18 mouse cellular contexts compared by ENCODE assay signal in the genomic region with DNA sequence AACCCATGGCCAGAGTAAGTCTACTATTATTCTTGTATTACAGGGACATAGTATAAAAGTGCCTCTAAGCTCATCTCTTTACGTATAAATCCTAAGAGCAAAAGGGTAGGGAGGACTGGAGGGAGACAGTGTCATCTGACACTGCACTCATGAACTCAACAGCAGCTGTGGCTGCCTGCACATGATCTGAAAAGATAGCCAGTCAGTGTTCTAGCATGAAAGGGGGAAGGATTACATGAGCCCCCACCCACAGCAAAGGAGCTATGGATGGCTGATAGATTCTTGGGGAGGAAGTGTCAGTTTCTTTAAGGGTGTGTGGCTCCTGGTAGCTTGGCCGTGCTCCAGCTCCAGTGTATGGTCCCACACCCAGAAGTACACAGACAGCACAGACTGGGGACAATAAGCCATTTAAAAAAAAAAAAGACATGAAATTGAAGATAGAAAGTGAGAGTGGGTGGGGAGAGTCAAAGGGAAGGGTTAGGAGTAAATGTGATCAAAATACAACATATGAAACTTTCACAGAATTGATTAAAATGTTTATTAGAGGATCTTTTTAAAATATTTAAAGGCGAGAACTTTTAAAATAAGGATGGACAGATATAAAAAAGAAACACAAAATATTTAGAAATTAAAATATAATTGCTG. TPM values are rescaled to one million over a fixed set of nuclear protein-coding genes. Genes with fewer than 3 reads are reported as not detected.
DNase-seq lines count a peak whose midpoint lies in the region; ATAC-seq and TF ChIP-seq lines count a peak whose summit lies in the region.
"Had no signal": no experiment of that assay in that cellular context is flagged by ENCODE, and none has a peak within 500 bp of the region (broad histone marks: within the 10 kb centered on the region; RNA-seq: fewer than 3 reads in every experiment).

No protein-coding gene starts in this region.

- DNase-seq in heart, adult 2 months: no peak
- no peak for DNase-seq in heart, adult 9 months (ENCODE audit: low spot score in 2 of 2)
- no peak for DNase-seq in limb, embryonic 14.5 days (ENCODE audit: low spot score)
- DNase-seq in limb, embryonic 10.5 days (ENCODE audit: low spot score): no peak
- DNase-seq in 416B (ENCODE audit: low read depth): peak; percentile 4
- DNase-seq in MN1 (ENCODE audit: low spot score): no peak
- DNase-seq in cerebellum, adult 11-12 months: no peak
- DNase-seq: B cell, adult 2 months had no signal

- WGBS in heart, adult 2 months: 46% methylated on average over 3 of the region's 3 CpGs
- WGBS in limb, embryonic 14.5 days: 68% methylated on average over 3 of the region's 3 CpGs
- WGBS in limb, embryonic 10.5 days: 73% methylated on average over 3 of the region's 3 CpGs
- WGBS in heart, embryonic 16.5 days: 47% methylated on average over 3 of the region's 3 CpGs

- no peaks in the 10 kb centered on the region for H3K9me3 ChIP-seq in limb, embryonic 14.5 days (ENCODE audit: control insufficient read depth, low read length)
- no peaks in the 10 kb centered on the region for H3K9me3 ChIP-seq in limb, embryonic 10.5 days (replicated peaks)
- H3K9me3 ChIP-seq in heart, embryonic 16.5 days (replicated peaks; ENCODE audit: control insufficient read depth, low read length): no peaks in the 10 kb centered on the region
- H3K9me3 ChIP-seq: embryonic facial prominence, embryonic 13.5 days; forebrain, embryonic 10.5 days; limb, embryonic 12.5 days; neural tube, embryonic 13.5 days had no signal

- no peak overlapping the region for H3K4me2 ChIP-seq in limb, embryonic 14.5 days (replicated peaks; ENCODE audit: low read depth, low read length, severe bottlenecking)
- H3K4me2 ChIP-seq in heart, embryonic 16.5 days (ENCODE audit: low read depth, low read length): peak overlapping the region; percentile 17
- H3K4me2 ChIP-seq: embryonic facial prominence, embryonic 13.5 days; hindbrain, embryonic 14.5 days; limb, embryonic 12.5 days; neural tube, embryonic 13.5 days had no signal

- no peak for TF ChIP-seq EP300 in heart, adult 2 months (IDR thresholded peaks at IDR 0.05; ENCODE audit: insufficient read depth, low read depth, low read length)

- no peak overlapping the region for H3K4me3 ChIP-seq in heart, adult 2 months
- no peak overlapping the region for H3K4me3 ChIP-seq in limb, embryonic 14.5 days (replicated peaks; ENCODE audit: low read length)
- no peak overlapping the region for H3K4me3 ChIP-seq in limb, embryonic 10.5 days
- no peak overlapping the region for H3K4me3 ChIP-seq in heart, embryonic 16.5 days (ENCODE audit: low read length)
- H3K4me3 ChIP-seq: embryonic facial prominence, embryonic 13.5 days; forebrain, embryonic 10.5 days; layer of hippocampus, adult 2 months; left cerebral cortex, adult 2 months; limb, embryonic 12.5 days; neural tube, embryonic 13.5 days had no signal

- peak overlapping the region; percentile 34 for H3K27ac ChIP-seq in heart, adult 2 months
- H3K27ac ChIP-seq in limb, embryonic 14.5 days (replicated peaks; ENCODE audit: low read depth, low read length): no peak overlapping the region
- no peak overlapping the region for H3K27ac ChIP-seq in limb, embryonic 10.5 days
- peak overlapping the region; percentile 88 for H3K27ac ChIP-seq in heart, embryonic 16.5 days (ENCODE audit: low read length)
- H3K27ac ChIP-seq: embryonic facial prominence, embryonic 13.5 days; forebrain, embryonic 10.5 days; hindbrain, embryonic 14.5 days; layer of hippocampus, adult 2 months; left cerebral cortex, adult 2 months; limb, embryonic 12.5 days; neural tube, embryonic 13.5 days had no signal

- no peak for TF ChIP-seq POLR2A in heart, adult 2 months (IDR thresholded peaks at IDR 0.05; ENCODE audit: insufficient read depth, low read depth, low read length)
- no peak for TF ChIP-seq POLR2A in limb, embryonic 14.5 days (IDR thresholded peaks at IDR 0.05; ENCODE audit: borderline replicate concordance, extremely low read depth, insufficient read depth, insufficient read length)

- H3K79me2 ChIP-seq in heart, adult 2 months (replicated peaks; ENCODE audit: control insufficient read depth, insufficient read depth, low read length): no peaks in the 10 kb centered on the region

- TF ChIP-seq CTCF in heart, adult 2 months (IDR thresholded peaks at IDR 0.05): no peak

- no peak overlapping the region for H3K9ac ChIP-seq in heart, adult 2 months (ENCODE audit: low read depth, low read length)
- H3K9ac ChIP-seq in limb, embryonic 14.5 days (ENCODE audit: low read depth, low read length, severe bottlenecking): no peak overlapping the region
- no peak overlapping the region for H3K9ac ChIP-seq in heart, embryonic 16.5 days (ENCODE audit: low read length)
- H3K9ac ChIP-seq: embryonic facial prominence, embryonic 13.5 days; hindbrain, embryonic 14.5 days; limb, embryonic 12.5 days; neural tube, embryonic 13.5 days had no signal

- H3K36me3 ChIP-seq in heart, adult 2 months (ENCODE audit: control insufficient read depth, insufficient read depth, low read length): no peaks in the 10 kb centered on the region
- no peaks in the 10 kb centered on the region for H3K36me3 ChIP-seq in limb, embryonic 14.5 days (ENCODE audit: control insufficient read depth, insufficient read depth, low read length)
- H3K36me3 ChIP-seq in limb, embryonic 10.5 days: no peaks in the 10 kb centered on the region
- H3K36me3 ChIP-seq in heart, embryonic 16.5 days (ENCODE audit: control insufficient read depth, insufficient read depth): no peaks in the 10 kb centered on the region
- H3K36me3 ChIP-seq: embryonic facial prominence, embryonic 13.5 days; forebrain, embryonic 10.5 days; limb, embryonic 12.5 days; neural tube, embryonic 13.5 days had no signal

- ATAC-seq in limb, embryonic 14.5 days (ENCODE audit: low FRiP score, low read depth): peak; percentile 65; the same call in 1 of the 2 replicates
- ATAC-seq in heart, embryonic 16.5 days (replicated peaks; ENCODE audit: extremely low read depth, insufficient read depth, low FRiP score): peak; percentile 34

- H3K4me1 ChIP-seq in heart, adult 2 months (ENCODE audit: control insufficient read depth, insufficient read depth, low read length): peaks cover 2% of the 10 kb centered on the region; the same call in 1 of the 2 replicates
- H3K4me1 ChIP-seq in limb, embryonic 14.5 days (ENCODE audit: control insufficient read depth, insufficient read depth, low read length): no peaks in the 10 kb centered on the region
- no peaks in the 10 kb centered on the region; the same call in 1 of the 2 replicates for H3K4me1 ChIP-seq in limb, embryonic 10.5 days
- peaks cover 22% of the 10 kb centered on the region for H3K4me1 ChIP-seq in heart, embryonic 16.5 days (ENCODE audit: control insufficient read depth, insufficient read depth, low read length)
- H3K4me1 ChIP-seq: forebrain, embryonic 10.5 days; limb, embryonic 12.5 days; neural tube, embryonic 13.5 days had no signal

- intact Hi-C loops in heart, adult 2 months (cut with DNase I): no loop called here

- H3K27me3 ChIP-seq in heart, adult 2 months (ENCODE audit: control insufficient read depth, insufficient read depth, low read length): no peaks in the 10 kb centered on the region
- no peaks in the 10 kb centered on the region for H3K27me3 ChIP-seq in limb, embryonic 14.5 days (ENCODE audit: control insufficient read depth, insufficient read depth, low read length)
- H3K27me3 ChIP-seq in limb, embryonic 10.5 days (ENCODE audit: low read depth, poor library complexity, severe bottlenecking): no peaks in the 10 kb centered on the region
- H3K27me3 ChIP-seq in heart, embryonic 16.5 days (ENCODE audit: control insufficient read depth, insufficient read depth, low read length): no peaks in the 10 kb centered on the region
- H3K27me3 ChIP-seq: embryonic facial prominence, embryonic 13.5 days; neural tube, embryonic 13.5 days had no signal

RNA-seq across cellular contexts. Expression of a gene that starts 22.6 kb away (rescaled TPM):
- total RNA-seq in heart, adult 2 months (2021): not detected
- 0.04 and 0.12 TPM in 2 replicates for polyA plus RNA-seq in heart, adult 2 months (2012; rRNA removed)
- polyA plus RNA-seq in limb, embryonic 14.5 days (2012; rRNA removed): 0.17 and 0.19 TPM in 2 replicates
- 0.10 TPM in 1 of 2 replicates, not detected in the other for polyA plus RNA-seq in limb, embryonic 14.5 days (2014; fragmentation: Nextera tagmentation; extraction: Ambion mirVana)
- not detected in 2 replicates for polyA plus RNA-seq in limb, embryonic 10.5 days (2016; fragmentation: Nextera tagmentation; extraction: Ambion mirVana)
- 0.07 and 0.24 TPM in 2 replicates for polyA plus RNA-seq in heart, embryonic 16.5 days (2015; fragmentation: Nextera tagmentation; extraction: Ambion mirVana)
- total RNA-seq: adrenal gland, adult 18-20 months; gastrocnemius, postnatal 4 days; layer of hippocampus, adult 2 months had no signal
- polyA plus RNA-seq: embryonic facial prominence, embryonic 13.5 days; forebrain, embryonic 10.5 days; hindbrain, embryonic 14.5 days; limb, embryonic 12.5 days; neural tube, embryonic 13.5 days had no signal

RNA-seq across cellular contexts. Expression of a gene that starts 52.8 kb away (rescaled TPM):
- 10 to 100 TPM; 33.8 to 36.4 TPM for total RNA-seq in heart, adult 2 months (2021)
- polyA plus RNA-seq in heart, adult 2 months (2012; rRNA removed): 26.2 and 40.9 TPM in 2 replicates
- polyA plus RNA-seq in limb, embryonic 14.5 days (2012; rRNA removed): 33.2 and 35.5 TPM in 2 replicates
- 33.5 and 34.4 TPM in 2 replicates for polyA plus RNA-seq in limb, embryonic 14.5 days (2014; fragmentation: Nextera tagmentation; extraction: Ambion mirVana)
- polyA plus RNA-seq in limb, embryonic 10.5 days (2016; fragmentation: Nextera tagmentation; extraction: Ambion mirVana): 12.7 and 15.1 TPM in 2 replicates
- polyA plus RNA-seq in heart, embryonic 16.5 days (2015; fragmentation: Nextera tagmentation; extraction: Ambion mirVana): 33.2 and 34.3 TPM in 2 replicates

RNA-seq across cellular contexts. Expression of a gene that starts 58.1 kb away (rescaled TPM):
- 10 to 100 TPM; 27.7 to 32.0 TPM for total RNA-seq in heart, adult 2 months (2021)
- polyA plus RNA-seq in heart, adult 2 months (2012; rRNA removed): 51.1 and 92.7 TPM in 2 replicates
- polyA plus RNA-seq in limb, embryonic 14.5 days (2012; rRNA removed): 0.82 and 0.91 TPM in 2 replicates
- polyA plus RNA-seq in limb, embryonic 14.5 days (2014; fragmentation: Nextera tagmentation; extraction: Ambion mirVana): 0.65 and 0.86 TPM in 2 replicates
- 0.05 and 0.13 TPM in 2 replicates for polyA plus RNA-seq in limb, embryonic 10.5 days (2016; fragmentation: Nextera tagmentation; extraction: Ambion mirVana)
- 25.0 and 26.8 TPM in 2 replicates for polyA plus RNA-seq in heart, embryonic 16.5 days (2015; fragmentation: Nextera tagmentation; extraction: Ambion mirVana)
- polyA plus RNA-seq: hindbrain, embryonic 14.5 days; limb, embryonic 12.5 days; neural tube, embryonic 13.5 days had no signal

Comparison
In these comparisons a context has a peak if more than half of its experiments do, and no peak if none do; other contexts are left out.
1. H3K27ac ChIP-seq: peak in heart, adult 2 months (single experiment) and heart, embryonic 16.5 days (single experiment); none in limb, embryonic 14.5 days (single experiment) and limb, embryonic 10.5 days (single experiment).
2. RNA of a gene that starts 58.1 kb away (polyA plus RNA-seq): 51.1 to 92.7 TPM in heart, adult 2 months and 25.0 to 26.8 TPM in heart, embryonic 16.5 days; 0.65 to 0.91 TPM in limb, embryonic 14.5 days and 0.05 to 0.13 TPM in limb, embryonic 10.5 days; every median in the first group is over 10 times any median in the second.